In genomic region chr9:43466883-43467282, GRCm38 (mm10) we compare ENCODE assay signal across 13 mouse cellular contexts.
"Had no signal": no experiment of that assay in that cellular context is flagged by ENCODE, and none has a peak within 500 bp of the region (broad histone marks: within the 10 kb centered on the region; RNA-seq: fewer than 3 reads in every experiment).

No protein-coding gene starts in this region.

- H3K27ac ChIP-seq: intestine, embryonic 15.5 days; liver, embryonic 14.5 days; midbrain, embryonic 13.5 days had no signal

- ATAC-seq: intestine, embryonic 15.5 days; midbrain, embryonic 13.5 days had no signal

- H3K4me2 ChIP-seq: intestine, embryonic 15.5 days; midbrain, embryonic 13.5 days had no signal

- H3K9me3 ChIP-seq: intestine, embryonic 15.5 days; midbrain, embryonic 13.5 days had no signal

- DNase-seq: kidney, adult 18-20 months; kidney, adult 9 months; kidney, postnatal 14 days; kidney, postnatal 4 days; left cerebral cortex, postnatal 4 days; lung, adult 2 months; lung, postnatal 14 days; lung, postnatal 4 days; thymus, adult 18-20 months; thymus, postnatal 36 days had no signal

- H3K36me3 ChIP-seq: intestine, embryonic 15.5 days; midbrain, embryonic 13.5 days had no signal

- H3K27me3 ChIP-seq: intestine, embryonic 15.5 days; midbrain, embryonic 13.5 days had no signal

- H3K9ac ChIP-seq: intestine, embryonic 15.5 days; liver, embryonic 14.5 days; midbrain, embryonic 13.5 days had no signal

- H3K4me3 ChIP-seq: intestine, embryonic 15.5 days; midbrain, embryonic 13.5 days had no signal
